Comparison of ENCODE assay signal across 24 mouse cellular contexts in the genomic region with DNA sequence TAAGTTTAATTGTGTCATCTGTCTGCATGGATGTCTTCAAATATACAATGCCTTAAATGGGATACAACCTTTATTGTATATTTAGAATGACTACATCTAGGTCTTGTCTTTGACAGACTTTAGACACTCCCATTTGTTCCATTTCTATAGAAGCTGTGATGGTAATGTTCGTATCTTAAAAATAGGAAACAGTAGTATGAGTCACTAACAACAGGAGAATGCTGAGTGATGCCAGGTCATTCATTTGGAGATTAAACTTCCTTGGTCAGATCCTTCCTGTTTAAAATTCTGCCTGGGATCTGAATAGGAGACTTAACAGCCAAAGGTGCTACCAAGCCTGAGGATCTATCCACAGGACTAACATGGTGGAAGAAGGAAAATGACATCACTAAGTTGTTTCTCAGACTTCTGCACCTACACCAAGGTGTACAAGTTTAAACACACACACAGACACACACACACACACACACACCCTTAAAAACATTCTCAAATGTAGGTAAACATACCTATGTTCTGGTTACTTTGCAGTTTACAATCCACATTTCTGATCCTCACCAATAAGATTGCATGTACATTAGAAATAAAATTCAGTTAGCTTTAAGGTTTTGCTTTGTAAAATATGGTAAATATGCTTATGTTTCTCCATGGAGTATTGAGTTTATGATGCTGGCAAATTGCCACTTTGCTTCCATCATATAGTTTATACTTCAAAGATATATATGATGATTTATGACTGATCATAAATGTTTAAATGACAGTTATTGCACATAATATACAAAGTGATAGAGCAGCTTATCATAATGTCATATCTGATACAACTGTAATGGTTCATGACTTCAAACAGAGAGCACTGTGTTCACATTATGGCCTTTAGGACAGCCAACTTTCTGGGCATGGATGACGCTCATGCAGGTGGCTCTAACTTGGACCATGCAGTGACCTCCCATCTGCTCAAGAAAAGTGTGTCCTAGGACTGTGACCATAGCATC. TPM values are rescaled to one million over a fixed set of nuclear protein-coding genes. Genes with fewer than 3 reads are reported as not detected.
"Had no signal": no experiment of that assay in that cellular context is flagged by ENCODE, and none has a peak within 500 bp of the region (broad histone marks: within the 10 kb centered on the region; RNA-seq: fewer than 3 reads in every experiment).

No protein-coding gene starts in this region.

- DNase-seq: kidney, adult 11 months; kidney, adult 8-10 months; kidney, postnatal 10 days; kidney, postnatal 36 days; layer of hippocampus, postnatal 36 days; lung, adult 18-20 months; lung, postnatal 14 days; retina, postnatal 1 day; right cerebral cortex, postnatal 25 days; spleen, adult 18-20 months; thymus, postnatal 25 days had no signal

- H3K4me2 ChIP-seq: kidney, embryonic 15.5 days; lung, embryonic 15.5 days; midbrain, embryonic 11.5 days; midbrain, embryonic 15.5 days; neural tube, embryonic 13.5 days had no signal

- H3K27me3 ChIP-seq: kidney, embryonic 15.5 days; lung, embryonic 15.5 days; midbrain, embryonic 15.5 days; neural tube, embryonic 13.5 days had no signal

- H3K9me3 ChIP-seq: kidney, embryonic 15.5 days; lung, embryonic 15.5 days; midbrain, embryonic 15.5 days; neural tube, embryonic 13.5 days had no signal

- H3K4me3 ChIP-seq: kidney, embryonic 15.5 days; left cerebral cortex, adult 2 months; lung, embryonic 15.5 days; midbrain, embryonic 15.5 days; myocyte; neural tube, embryonic 13.5 days had no signal

- ATAC-seq: midbrain, embryonic 15.5 days had no signal

- H3K27ac ChIP-seq: left cerebral cortex, adult 2 months; liver, embryonic 14.5 days; lung, embryonic 15.5 days; macrophage; midbrain, embryonic 15.5 days; neural tube, embryonic 13.5 days had no signal

- H3K36me3 ChIP-seq: kidney, embryonic 15.5 days; lung, embryonic 15.5 days; midbrain, embryonic 15.5 days; neural tube, embryonic 13.5 days had no signal

- H3K9ac ChIP-seq: kidney, embryonic 15.5 days; liver, embryonic 14.5 days; lung, embryonic 15.5 days; midbrain, embryonic 15.5 days; neural tube, embryonic 13.5 days had no signal

- H3K4me1 ChIP-seq: lung, embryonic 15.5 days; midbrain, embryonic 15.5 days; neural tube, embryonic 13.5 days had no signal

RNA-seq across cellular contexts. Expression of a gene that starts 15.3 kb away (rescaled TPM):
- polyA plus RNA-seq: kidney, embryonic 15.5 days; limb, embryonic 11.5 days; limb, embryonic 14.5 days; liver, adult 2 months; liver, embryonic 14.5 days; lung, embryonic 15.5 days; macrophage; midbrain, embryonic 11.5 days; midbrain, embryonic 15.5 days; neural tube, embryonic 13.5 days; thymus, postnatal 0 days had no signal

RNA-seq across cellular contexts. Expression of a gene that starts 18.5 kb away (rescaled TPM):
- polyA plus RNA-seq: macrophage had no signal
